Mouse (Mus musculus) testis, adult 2 months (tissue): Measurements from ENCODE around the gene Gm1604a. TPM values are rescaled to one million over a fixed set of nuclear protein-coding genes. Genes with fewer than 3 reads are reported as not detected.
"Not testable (repeated sequence)": the region's sequence is repeated elsewhere in the genome, so short reads cannot be mapped to it uniquely, and the experiment has no call there.

Experiments used
- H3K27ac ChIP-seq: fragments of 200-500 bp; 2 replicates; pipeline ENCODE4 v1.5.1; 2012; ENCODE audit warnings: low read depth, low read length; ENCODE audit not compliant: control insufficient read depth, insufficient read depth
- H3K27me3 ChIP-seq: fragments of 200-500 bp; 2 replicates; pipeline ENCODE4 v1.6.1; 2012; ENCODE audit warnings: mild to moderate bottlenecking, low read length, moderate library complexity; ENCODE audit not compliant: control insufficient read depth, insufficient read depth
- H3K36me3 ChIP-seq: fragments of 200-500 bp; 2 replicates; pipeline ENCODE4 v1.6.1; 2012; ENCODE audit warnings: mild to moderate bottlenecking, low read length; ENCODE audit not compliant: control insufficient read depth, insufficient read depth
- H3K4me1 ChIP-seq: fragments of 200-500 bp; 2 replicates; pipeline ENCODE4 v1.6.1; 2012; ENCODE audit warnings: low read length; ENCODE audit not compliant: control insufficient read depth, insufficient read depth
- H3K4me3 ChIP-seq: fragments of 200-500 bp; 2 replicates; pipeline ENCODE4 v1.5.1; 2012; ENCODE audit warnings: low read depth, mild to moderate bottlenecking, low read length, moderate library complexity, mixed read lengths; ENCODE audit not compliant: control insufficient read depth
- polyA plus RNA-seq: library from polyadenylated mRNA; depleted of rRNA; stranded (reverse); fragments of >200 nt; gene quantifications from 2 replicates; pipeline ENCODE4 v1.2.3, GENCODE M21; 2012; rRNA removed

Gm1604a gene
- polyA plus RNA-seq, 1 experiment: not detected

DNA sequence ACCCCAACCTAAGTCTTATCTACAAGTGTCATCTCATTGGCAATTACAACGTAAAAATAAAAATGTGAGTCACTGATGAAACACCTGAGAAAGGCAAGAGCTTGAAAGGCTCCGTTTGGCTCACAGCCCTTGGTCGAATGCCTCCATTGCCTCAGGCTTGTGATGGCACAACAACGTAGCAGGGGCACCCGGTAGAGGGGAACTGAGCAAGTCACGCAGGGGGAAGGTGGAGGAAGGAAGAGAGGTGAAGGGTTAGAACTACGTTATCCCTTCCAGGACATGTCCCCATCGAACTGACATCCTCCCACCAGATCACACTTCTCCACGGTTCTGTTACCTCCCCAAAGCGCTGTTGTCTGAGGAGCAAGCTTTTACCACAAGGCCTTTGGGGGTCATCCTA lies 101.1 kb downstream of the Gm1604a start:
- not testable (repeated sequence) for H3K27me3 ChIP-seq, H3K36me3 ChIP-seq, H3K4me1 ChIP-seq, H3K4me3 ChIP-seq, H3K27ac ChIP-seq

GRCm38 (mm10) chr17:7134002-7134401 lies 108.6 kb downstream of the Gm1604a start:
- H3K27ac ChIP-seq, H3K4me3 ChIP-seq, H3K27me3 ChIP-seq, H3K4me1 ChIP-seq, H3K36me3 ChIP-seq: not testable (repeated sequence)

- H3K4me3 ChIP-seq, H3K4me1 ChIP-seq, H3K27ac ChIP-seq, H3K27me3 ChIP-seq, H3K36me3 ChIP-seq: not testable (repeated sequence)
These were observed 109.9 kb downstream of the Gm1604a start for GRCm38 (mm10) chr17:7135277-7135676.

Other genes with a start within 250 kb of the Gm1604a start
- gene Ezr, start 242.8 kb upstream of the Gm1604a start, polyA plus RNA-seq: 4.5 and 7.8 TPM in 2 replicates
- gene Rsph3b, start 76.9 kb upstream of the Gm1604a start, polyA plus RNA-seq: 209 and 231 TPM in 2 replicates
- 57.1 and 68.4 TPM in 2 replicates for gene Tagap1, start 64.4 kb upstream of the Gm1604a start, polyA plus RNA-seq
- 45.0 and 47.3 TPM in 2 replicates for gene Rnaset2b, start 54.9 kb upstream of the Gm1604a start, polyA plus RNA-seq
- gene Gm49721, start 46.7 kb upstream of the Gm1604a start, polyA plus RNA-seq: 0.31 TPM in 1 of 2 replicates, not detected in the other
- gene Rps6ka2, start 144.5 kb downstream of the Gm1604a start, polyA plus RNA-seq: 12.6 and 15.6 TPM in 2 replicates